Mouse (Mus musculus) myocyte (in vitro differentiated cells): ENCODE data around the gene Larp6.

Source experiments
- E2F4 ChIP-seq: IDR thresholded peaks from one replicate; pipeline ENCODE4 v1.6.1; 2011; ENCODE audit warnings: mild to moderate bottlenecking, control low read depth, moderate library complexity; ENCODE audit not compliant: insufficient read depth
- MYOD1 ChIP-seq, 3 experiments: IDR thresholded peaks; one replicate each; pipeline ENCODE4 v1.6.1; 2011; ENCODE audit warnings: control low read depth in 2 of 3, low read depth in 2 of 3, mild to moderate bottlenecking in 2 of 3, moderate library complexity in 1 of 3; ENCODE audit not compliant: insufficient read length in 2 of 3, control insufficient read depth in 1 of 3
- MYOG ChIP-seq, 3 experiments: IDR thresholded peaks; one replicate each; pipeline ENCODE4 v1.6.1; 2011; ENCODE audit warnings: control low read depth in 2 of 3, low read depth in 2 of 3, mild to moderate bottlenecking in 2 of 3; ENCODE audit not compliant: insufficient read length in 2 of 3, control insufficient read depth in 1 of 3, insufficient read depth in 1 of 3
- POLR2A ChIP-seq: IDR thresholded peaks from one replicate; pipeline ENCODE4 v1.6.1; 2011; ENCODE audit warnings: low read depth, mild to moderate bottlenecking, control low read depth, moderate library complexity; ENCODE audit not compliant: insufficient read length
- TCF12 ChIP-seq: IDR thresholded peaks from one replicate; pipeline ENCODE4 v1.6.1; 2011; ENCODE audit warnings: mild to moderate bottlenecking, control low read depth; ENCODE audit not compliant: poor library complexity, insufficient read depth, severe bottlenecking

- TF ChIP-seq POLR2A (no peak), E2F4 (no peak), MYOG (IDR thresholded peaks at IDR 0.05; ENCODE audit: control insufficient read depth in 1 of 3, insufficient read depth in 1 of 3, insufficient read length in 2 of 3, low read depth in 2 of 3) (no peak), TCF12 (no peak), MYOD1 (IDR thresholded peaks at IDR 0.05; ENCODE audit: control insufficient read depth in 1 of 3, insufficient read length in 2 of 3, low read depth in 2 of 3) (no peak)
Measured at GRCm38 (mm10) chr9:60724968-60725367, 12.2 kb downstream of the Larp6 start.
